Mouse (Mus musculus): Measurements from ENCODE around the gene Cic.

Cic gene

DNA sequence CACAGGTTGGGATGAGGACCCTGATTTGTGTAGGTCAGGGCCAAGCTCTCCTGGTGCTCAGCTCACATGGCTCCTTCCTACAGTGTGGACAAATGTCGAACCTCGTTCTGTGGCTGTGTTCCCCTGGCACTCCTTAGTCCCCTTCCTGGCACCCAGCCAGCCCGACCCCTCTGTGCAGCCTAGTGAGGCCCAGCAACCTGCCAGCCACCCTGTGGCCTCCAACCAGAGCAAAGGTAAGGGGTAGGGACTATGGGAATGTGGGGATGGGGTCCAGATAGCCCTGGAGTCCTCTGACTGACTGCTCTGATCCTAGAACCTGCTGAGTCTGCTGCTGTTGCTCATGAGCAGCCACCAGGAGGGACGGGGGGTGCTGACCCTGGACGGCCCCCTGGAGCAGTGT, 17.3 kb downstream of the Cic start:
- DNase-seq, result no peak

DNA sequence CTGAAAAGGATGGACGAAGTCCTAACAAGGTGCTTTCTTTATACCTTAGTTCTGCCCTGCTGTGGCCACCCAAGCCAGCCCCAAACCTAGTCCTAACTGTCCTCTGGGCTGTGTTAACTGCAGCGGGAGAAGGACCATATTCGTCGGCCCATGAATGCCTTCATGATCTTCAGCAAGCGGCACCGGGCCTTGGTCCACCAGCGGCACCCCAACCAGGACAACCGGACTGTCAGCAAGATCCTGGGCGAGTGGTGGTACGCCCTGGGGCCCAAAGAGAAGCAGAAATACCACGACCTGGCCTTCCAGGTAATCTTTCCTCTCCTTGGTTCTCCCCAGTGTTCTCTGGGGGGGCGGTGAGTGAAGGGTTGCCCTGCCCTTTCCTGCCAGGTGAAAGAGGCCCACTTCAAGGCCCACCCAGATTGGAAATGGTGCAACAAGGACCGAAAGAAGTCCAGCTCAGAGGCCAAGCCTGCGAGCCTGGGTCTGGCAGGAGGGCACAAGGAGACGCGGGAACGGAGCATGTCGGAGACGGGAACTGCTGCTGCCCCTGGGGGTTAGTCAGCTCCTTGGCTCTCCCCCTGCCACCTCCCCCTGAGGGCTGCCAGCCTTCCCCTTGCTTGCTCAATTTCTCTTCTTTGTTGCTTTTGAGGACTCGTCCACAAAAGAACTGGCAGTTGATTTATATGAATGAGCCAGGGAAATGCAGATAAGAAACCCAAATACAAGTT, 18.2 kb downstream of the Cic start:
- no peak for DNase-seq

DNA sequence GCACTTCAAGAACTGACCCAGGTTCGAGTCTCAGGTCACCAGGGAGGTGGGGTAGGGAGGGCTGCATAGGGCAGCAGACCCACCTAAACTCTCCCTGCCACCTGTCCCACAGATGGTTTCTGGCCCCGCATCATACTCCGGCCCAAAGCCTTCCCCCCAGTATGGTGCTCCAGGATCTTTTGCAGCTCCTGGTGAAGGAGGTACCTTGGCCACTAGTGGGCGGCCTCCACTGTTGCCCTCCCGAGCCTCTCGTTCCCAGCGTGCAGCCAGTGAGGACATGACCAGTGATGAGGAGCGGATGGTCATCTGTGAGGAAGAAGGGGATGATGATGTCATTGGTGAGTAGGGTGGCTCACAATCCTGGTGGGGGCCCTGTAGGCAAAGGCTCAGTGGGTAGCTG, 19.5 kb downstream of the Cic start:
- DNase-seq, result no peak

DNA sequence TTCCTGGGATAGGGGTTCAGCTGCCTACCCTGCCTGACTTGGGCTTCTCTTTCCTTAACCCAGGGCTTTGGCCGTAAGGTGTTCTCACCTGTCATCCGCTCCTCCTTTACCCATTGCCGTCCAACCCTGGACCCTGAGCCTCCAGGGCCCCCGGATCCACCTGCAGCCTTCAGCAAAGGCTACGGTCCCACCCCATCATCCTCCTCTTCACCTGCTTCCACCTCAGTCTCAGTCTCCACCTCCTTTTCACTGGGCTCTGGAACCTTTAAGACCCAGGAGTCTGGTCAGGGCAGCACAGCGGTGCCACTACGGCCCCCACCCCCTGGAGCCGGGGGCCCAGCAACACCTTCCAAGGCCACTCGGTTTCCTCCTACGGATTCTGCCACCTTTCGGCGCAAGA, 20.5 kb downstream of the Cic start:
- DNase-seq, result no peak

DNA sequence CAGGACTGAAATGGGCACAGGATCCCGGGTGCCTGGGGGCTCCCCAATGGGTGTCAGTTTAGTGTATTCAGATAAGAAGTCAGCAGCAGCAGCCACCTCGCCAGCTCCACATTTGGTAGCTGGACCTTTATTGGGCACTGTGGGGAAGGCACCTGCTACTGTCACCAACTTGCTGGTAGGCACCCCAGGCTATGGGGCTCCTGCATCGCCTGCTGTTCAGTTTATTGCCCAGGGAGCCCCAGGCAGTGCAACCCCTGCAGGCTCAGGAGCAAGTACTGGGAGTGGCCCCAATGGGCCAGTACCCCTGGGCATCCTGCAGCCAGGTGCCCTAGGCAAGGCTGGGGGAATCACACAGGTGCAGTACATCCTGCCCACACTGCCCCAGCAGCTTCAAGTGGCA, 21.2 kb downstream of the Cic start:
- DNase-seq, result no peak

DNA sequence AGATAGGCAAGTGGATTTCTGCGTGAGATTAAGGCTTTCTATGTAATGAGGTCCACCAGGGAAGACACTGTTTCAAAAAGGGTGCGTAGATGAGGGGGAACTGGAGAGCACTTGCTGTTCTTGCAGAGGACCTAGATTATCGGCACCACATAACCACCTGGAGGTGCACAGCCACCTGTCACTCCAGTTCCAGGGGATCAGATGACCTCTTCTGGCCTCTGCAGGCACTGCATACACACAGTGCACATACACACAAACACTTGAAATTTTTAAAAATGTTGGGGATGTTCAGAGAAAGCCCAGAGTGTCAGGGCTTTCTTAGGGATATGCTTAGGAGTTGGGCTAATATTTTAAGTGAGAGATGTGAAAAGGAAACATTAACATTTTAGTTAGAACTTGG, 22.4 kb downstream of the Cic start:
- DNase-seq, result no peak

DNA sequence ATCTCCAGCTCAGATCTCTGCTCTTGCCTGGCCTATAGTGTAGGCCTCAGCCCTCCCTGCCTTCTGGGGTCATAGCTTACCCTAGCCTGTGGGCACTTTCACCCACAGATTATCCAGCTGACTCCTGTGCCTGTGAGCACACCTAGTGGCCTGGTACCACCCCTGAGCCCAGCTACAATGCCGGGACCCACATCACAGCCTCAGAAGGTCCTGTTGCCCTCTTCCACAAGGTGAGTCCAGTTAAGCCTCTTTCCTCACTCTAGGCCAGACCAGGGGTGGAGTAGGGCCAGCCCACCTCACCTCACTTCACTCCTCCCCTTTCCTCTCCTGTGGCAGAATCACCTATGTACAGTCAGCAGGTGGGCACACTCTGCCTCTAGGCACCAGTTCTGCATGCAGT, 23.0 kb downstream of the Cic start:
- DNase-seq, result no peak

DNA sequence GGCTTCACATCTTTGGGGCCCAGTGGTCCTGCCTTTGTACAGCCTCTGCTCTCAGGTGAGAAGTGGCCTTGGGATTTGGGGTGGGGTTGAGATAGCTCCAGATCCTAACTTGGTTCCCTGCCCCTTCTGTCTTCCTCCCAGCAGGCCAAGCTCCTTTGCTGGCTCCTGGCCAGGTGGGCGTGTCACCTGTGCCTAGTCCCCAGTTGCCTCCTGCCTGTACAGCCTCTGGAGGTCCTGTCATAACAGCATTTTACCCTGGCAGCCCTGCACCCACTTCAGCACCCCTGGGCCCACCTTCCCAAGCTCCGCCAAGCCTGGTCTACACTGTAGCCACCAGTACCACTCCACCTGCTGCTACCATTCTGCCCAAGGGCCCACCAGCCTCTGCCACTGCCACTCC, 23.4 kb downstream of the Cic start:
- DNase-seq, result no peak

DNA sequence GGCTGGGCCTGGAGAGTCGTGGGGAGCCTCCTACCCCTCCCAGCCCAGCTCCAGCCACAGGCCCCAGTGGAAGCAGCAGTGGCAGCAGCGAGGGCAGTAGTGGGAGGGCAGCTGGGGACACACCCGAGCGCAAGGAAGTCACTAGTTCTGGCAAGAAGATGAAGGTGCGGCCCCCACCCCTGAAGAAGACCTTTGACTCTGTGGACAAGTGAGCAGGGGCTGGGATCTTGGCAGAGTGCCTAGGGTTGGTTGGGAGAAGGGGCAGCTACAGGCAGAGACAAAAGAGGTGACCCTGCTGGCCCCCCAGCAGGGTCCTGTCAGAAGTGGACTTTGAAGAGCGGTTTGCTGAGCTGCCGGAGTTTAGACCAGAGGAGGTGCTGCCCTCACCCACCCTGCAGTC, 24.6 kb downstream of the Cic start:
- no peak for DNase-seq

DNA sequence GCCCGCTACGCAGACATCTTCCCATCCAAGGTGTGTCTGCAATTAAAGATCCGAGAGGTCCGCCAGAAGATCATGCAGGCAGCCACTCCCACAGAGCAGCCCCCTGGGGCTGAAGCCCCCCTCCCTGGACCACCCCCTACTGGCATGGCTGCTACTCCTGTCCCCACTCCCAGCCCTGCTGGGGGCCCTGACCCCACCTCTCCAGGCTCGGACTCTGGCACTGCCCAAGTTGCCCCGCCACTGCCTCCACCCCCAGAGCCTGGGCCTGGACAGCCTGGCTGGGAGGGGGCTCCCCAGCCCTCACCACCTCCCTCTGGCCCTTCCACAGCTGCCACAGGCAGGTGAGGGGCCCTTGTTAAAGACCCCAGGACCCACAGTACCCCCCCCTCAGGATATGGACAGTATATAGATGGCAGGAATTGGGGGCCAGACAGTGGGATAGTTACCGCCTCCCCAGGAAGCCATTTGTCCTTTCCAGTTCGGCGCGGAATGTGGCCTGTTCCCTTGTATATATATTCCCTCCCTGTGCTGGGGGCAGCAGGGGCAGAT, 25.8 kb downstream of the Cic start:
- no peak for DNase-seq

DNA sequence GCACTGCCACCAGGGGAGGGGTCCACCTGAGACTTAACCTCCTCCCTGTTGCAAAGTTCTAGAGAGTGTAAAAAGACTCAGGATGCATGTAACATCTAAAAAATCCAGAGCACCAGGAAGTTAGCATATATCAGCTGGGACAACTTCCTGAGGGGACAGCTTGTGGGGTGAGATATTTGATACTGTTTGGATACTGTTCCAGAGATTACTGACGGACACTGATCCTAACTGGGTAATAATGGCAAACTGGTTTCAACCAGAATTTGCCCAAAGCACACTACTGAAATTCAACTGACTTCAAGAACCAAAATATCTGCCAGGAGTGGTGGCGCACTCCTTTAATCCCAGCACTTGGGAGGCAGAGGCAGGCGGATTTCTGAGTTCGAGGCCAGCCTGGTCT, 27.0 kb downstream of the Cic start:
- DNase-seq, result no peak

DNA sequence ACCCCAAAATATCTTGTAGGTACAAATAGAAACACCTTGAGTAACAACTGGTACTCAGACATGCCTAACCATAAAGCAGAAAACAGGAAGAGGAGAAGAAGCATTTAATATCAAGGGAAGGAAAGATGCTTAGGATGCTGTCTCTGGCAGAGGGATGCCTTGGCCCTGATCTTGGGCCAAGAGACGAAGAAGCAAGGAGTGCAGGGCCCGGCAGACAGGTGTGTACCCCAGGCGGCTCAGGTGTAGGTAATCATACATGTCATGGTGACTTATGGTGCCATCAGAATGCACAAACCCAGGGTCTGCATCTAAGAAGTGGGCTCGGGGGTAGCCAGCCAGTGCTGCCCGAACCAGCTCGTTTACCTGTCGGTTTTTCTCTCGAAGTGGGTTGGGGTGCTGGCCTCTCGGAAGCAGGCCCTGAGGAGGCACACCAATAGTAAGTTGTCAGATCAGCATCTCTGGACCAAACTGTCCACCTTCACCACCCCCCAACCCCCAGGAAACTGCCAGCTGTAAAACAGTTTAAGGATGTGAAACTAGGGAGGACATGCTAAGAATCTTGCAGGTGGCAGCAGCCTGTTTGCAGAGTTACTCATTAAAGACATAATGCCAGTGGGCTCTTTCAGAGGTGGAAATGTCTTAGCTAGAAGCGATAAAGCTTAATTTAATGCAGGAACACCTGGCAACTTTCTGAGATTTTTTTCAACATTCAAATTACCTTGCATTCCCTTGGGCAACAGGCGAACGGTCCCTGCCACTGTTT, 27.6 kb downstream of the Cic start:
- no peak for DNase-seq

DNA sequence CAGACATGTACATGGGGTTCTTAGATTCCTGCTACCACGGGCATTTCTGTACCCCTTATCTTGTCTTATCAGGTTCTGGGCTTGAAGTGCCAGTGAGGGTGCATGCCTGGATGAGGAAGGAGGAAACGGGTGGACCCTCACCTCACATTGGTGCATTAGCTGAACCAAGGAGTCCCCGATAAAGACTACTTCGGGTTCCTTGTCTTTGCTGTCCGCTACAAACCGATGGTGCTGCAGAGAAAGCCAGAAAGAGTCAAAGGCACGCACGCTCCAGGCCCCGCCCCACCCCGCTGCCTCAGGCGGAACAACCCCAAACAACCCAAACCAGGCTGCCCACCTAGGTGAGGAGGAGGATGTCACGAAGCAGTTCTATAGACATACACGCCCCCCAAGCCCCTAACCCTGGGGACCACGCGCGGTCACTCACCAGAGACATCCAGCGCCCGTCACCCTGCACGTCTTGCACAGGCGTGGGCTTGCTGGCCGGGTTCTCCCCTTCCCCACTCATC, 29.5 kb downstream of the Cic start:
- no peak for DNase-seq

DNA sequence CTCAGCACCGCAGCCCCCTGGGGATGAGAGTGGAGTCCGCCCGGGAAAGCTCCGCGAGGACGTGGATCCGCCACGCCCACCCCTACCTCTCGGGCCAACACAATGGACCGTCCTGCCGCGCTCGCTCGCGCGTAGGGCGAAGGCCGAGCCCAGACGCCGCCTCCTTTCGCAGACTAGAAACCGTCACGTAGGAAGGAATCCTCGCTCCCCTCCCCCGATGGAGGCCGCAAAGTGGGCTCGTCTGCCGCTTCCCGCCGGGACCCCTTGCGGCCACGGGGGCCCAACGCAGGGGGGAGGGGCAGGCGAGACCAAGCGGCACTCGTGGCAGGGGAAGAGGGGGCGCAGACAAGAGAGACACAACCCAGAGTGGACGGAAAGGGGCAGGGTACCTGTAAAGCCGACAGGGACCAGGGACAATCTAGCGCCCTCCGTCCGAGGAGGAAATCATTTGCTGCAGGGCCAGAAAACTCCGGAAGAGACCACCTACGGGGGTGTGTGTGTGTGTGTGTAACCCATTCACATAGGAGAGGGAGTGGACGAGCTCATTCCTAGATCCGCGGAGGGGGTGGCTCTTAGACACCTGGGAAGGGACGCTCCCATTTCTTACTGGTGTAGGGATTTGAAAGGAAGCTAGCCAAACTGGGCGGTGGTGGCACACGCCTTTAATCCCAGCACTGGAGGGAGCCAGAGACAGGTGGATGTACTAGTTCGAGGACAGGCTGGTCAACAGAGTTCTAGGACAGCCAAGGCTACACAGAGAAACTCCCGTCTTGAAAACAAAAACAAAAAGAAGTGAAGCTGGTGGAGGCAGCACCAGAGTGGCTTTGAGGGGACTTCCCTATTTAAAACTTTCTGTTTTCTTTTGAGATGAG, 30.2 kb downstream of the Cic start, which contains the start of gene Pafah1b3:
Pafah1b3 (minus strand) TSS at position 533 of the 872 bp plus-strand sequence.
- peak; percentile 83 for DNase-seq

DNA sequence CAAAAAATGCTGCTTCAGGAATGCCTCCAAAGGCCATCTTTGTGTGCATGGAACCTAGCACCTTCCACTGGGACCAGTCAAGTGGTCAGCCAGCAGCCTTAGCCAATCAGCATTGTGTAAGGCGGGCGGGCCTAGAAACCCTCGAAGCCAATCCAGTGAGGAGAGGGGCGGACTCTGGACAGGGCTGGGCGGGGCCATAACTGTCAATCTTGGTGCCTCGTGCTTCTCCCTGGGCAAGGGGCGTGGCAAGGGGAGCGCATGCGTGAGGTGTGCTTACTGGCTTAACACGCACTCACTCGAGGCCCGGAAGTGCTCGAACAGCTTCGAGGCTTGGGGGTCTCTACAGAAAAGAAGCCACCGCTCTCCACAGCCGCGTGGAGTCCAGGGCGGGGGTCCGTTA, 33.6 kb downstream of the Cic start, which contains the start of gene Prr19:
Prr19 (plus strand) TSS at position 349 of the 400 bp plus-strand sequence.
- DNase-seq, result peak; percentile 68

DNA sequence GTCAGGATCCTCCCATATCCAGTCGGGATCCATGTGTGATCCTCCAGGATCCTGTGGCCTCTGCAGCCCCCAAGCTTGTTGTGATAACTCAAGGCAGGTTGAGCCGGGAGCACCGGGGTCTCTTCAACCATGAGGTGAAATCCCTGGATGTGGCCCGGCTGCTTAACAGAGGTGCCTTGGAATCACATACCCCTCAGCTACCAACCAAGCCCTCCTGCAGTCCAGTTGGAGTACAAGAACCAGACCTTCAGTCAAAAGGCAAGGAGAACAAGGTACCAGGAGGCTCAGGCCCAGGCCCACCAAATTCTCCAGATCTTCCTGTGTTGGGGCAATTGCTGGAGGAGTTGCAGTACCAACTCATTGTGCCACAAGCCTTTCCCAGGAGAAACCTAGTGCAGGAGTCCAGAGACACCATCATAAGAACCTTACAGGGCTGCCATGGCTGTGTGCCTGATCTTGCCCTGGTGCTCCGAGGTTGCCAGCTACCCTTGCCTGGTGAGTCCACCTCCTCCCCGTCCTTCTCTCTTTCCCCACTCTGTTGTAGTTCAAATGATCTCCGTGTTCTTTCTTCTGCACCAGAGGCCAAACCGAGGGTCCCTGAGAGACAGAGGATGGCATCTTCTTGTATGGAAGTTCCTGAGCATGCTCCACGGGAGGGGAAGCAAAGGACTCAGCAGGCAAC, 35.6 kb downstream of the Cic start:
- no peak for DNase-seq

DNA sequence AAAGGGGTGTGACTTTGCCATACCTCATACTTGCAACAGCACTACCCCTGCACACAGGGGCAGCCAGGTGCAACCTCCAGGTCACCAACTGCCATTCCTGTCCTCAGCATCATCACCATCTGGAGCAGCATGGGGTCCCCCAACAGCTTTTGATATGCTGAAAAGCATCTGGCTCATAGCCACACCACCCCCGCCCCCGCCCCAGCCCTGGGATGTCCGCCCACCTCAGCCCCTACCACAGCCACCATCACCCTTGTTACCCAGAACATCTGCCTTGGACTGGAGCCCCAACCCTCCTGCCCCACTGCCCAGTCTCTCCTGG, 36.1 kb downstream of the Cic start:
- no peak for DNase-seq

DNA sequence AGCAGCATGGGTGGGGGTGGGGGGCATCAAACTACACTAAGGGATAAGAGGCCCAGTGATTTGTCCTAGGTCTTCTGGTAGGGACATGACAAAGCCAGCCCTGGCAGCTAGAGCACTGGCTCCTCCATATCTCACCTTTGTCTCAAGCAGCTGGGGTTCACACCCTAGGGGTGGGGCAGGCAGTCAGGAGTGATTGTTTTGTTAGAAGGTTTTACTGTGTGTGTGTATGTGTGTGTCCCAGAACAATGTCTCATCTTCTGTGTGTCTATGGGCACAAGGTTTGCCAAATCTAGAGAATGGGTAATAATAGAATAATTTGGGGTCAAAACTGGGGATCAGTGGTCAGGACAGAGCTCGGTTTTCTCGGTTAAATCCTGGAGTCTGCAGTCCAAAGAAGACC, 38.0 kb downstream of the Cic start:
- DNase-seq, result no peak

DNA sequence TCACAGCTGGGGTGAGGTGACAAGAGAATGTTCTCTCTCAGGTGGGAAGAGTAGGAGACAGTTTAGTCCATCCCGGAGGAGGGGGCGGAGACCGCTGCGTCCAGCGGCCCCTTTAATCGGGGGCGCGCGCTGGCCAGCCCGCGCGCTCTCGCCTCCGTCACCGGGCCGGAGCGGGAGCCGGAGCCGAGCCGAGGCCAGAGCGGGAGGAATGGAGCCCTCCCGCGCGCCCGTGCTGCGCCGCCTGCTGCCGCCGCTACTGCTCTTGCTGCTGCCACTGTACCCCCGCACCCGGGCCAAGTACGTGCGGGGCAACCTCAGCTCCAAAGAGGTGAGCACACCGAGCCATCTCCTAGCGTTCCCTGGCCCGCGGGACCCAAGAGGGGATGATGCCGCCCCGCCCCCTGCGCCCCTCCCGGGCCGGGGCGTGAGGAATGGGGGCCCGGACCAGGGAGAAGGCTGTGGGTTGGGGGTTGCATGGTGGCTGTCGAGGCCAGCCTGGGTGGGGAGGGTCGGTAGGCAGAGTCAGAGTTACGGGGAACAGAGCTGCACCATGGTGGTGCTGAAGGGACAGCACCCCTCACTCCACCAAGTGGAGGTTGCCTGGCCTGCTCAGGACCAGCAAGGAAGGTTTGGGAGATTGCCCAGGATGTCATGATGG, 38.6 kb downstream of the Cic start, which contains the start of gene Tmem145:
Tmem145 (plus strand) TSS at position 151 of the 658 bp plus-strand sequence.
- DNase-seq, result peak; percentile 45

DNA sequence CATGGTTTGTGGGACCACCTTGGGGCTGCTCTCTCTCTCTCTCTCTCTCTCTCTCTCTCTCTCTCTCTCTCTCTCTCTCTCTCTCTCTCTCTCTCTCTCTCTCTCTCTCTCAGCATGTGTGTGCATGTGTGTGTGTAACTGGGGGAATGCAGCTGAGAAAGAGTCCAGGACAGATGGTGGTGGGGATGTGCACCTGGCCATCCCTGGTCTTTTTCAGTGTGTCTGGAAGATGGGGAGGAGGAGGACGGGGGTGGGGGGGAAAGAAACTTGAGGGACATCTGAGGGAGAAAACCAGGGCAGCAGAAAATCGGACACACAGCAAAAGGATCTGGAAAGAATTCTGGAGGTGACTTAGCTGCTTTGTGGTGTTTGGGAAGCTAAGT, 39.1 kb downstream of the Cic start:
- no peak for DNase-seq

DNA sequence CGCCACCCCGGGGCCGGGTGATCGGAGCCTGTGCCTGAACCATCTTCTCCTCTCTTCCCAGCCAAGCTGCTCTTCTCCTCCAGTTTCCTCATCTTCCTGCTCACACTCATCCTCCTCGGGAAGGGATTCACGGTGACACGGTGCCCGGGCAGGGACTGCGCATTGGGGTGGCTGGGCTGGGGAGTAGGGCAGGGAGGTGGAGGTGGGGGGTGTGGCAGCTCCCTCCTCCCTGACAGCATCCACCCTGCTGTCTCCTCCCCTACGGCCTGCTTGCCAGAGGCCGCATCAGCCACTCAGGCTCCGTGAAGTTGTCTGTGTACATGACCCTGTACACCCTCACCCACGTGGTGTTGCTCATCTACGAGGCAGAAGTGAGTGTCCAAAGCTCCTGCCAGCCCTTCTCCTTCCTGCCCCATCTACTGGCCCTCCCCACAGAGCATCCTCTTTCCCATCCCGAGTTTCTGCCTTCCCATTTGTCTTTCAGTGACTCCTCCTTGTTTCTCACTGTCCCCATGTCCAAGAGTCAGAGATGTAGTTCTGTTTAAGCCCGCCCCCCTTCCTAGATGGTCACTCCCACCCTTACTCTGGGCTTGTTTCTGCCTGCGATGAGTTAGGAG, 41.3 kb downstream of the Cic start:
- no peak for DNase-seq

Data from liver (tissue).